In the genomic region with DNA sequence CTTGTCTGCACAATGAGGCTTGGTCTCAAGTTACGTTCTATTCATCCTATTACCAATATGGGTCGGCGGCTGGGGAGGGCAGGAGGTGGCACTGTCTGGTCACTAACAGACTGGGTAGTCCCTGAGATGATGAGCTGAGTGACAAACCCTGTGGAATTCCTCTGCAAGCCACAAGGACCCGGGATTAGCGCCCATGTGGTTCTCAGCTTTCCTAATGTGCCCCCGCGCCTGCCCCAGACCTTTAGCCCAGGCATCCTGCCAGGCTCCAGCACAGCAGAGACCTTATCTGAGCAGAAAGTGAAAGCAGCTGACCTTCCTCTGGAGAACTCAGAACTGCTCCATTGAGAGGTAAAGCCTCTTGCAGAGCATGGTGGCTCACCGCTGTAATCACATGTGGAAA, we compare ENCODE assay signal across 9 mouse cellular contexts. TPM values are rescaled to one million over a fixed set of nuclear protein-coding genes. Genes with fewer than 3 reads are reported as not detected.
DNase-seq lines count a peak whose midpoint lies in the region; ATAC-seq lines count a peak whose summit lies in the region.
"Had no signal": no experiment of that assay in that cellular context is flagged by ENCODE, and none has a peak within 500 bp of the region (broad histone marks: within the 10 kb centered on the region; RNA-seq: fewer than 3 reads in every experiment).

No protein-coding gene starts in this region.

- H3K27me3 ChIP-seq in forebrain, embryonic 11.5 days (ENCODE audit: control insufficient read depth, insufficient read depth, low read length): no peaks in the 10 kb centered on the region
- H3K27me3 ChIP-seq: midbrain, embryonic 13.5 days had no signal

- no peak overlapping the region for H3K4me2 ChIP-seq in forebrain, embryonic 11.5 days (ENCODE audit: low read depth, low read length, severe bottlenecking)
- H3K4me2 ChIP-seq: midbrain, embryonic 13.5 days had no signal

- H3K36me3 ChIP-seq in forebrain, embryonic 11.5 days (ENCODE audit: control insufficient read depth, insufficient read depth, low read length): no peaks in the 10 kb centered on the region
- H3K36me3 ChIP-seq: midbrain, embryonic 13.5 days had no signal

- H3K4me1 ChIP-seq in forebrain, embryonic 11.5 days (replicated peaks; ENCODE audit: control insufficient read depth, insufficient read depth, low read length): no peaks in the 10 kb centered on the region
- H3K4me1 ChIP-seq: midbrain, embryonic 13.5 days had no signal

- DNase-seq in urinary bladder, postnatal 14 days (ENCODE audit: low spot score): peak; percentile 16
- DNase-seq in urinary bladder, adult 2 months (ENCODE audit: low spot score): no peak
- peak; percentile 67 for DNase-seq in gastrocnemius, postnatal 10 days
- peak; percentile 86 to 88 for DNase-seq in kidney, adult 8-10 months
- no peak for DNase-seq in thymus, adult 18-20 months
- no peak for DNase-seq in forebrain, embryonic 11.5 days (ENCODE audit: low spot score)
- DNase-seq in right cerebral cortex, adult 2 months (ENCODE audit: low spot score in 2 of 2): no peak

- H3K27ac ChIP-seq in forebrain, embryonic 11.5 days (ENCODE audit: low read depth, low read length): no peak overlapping the region
- H3K27ac ChIP-seq: left cerebral cortex, adult 2 months; midbrain, embryonic 13.5 days had no signal

- no peak overlapping the region for H3K9ac ChIP-seq in forebrain, embryonic 11.5 days (ENCODE audit: low read length)
- H3K9ac ChIP-seq: midbrain, embryonic 13.5 days had no signal

- H3K4me3 ChIP-seq in forebrain, embryonic 11.5 days (ENCODE audit: low read depth, low read length): no peak overlapping the region
- H3K4me3 ChIP-seq: left cerebral cortex, adult 2 months; midbrain, embryonic 13.5 days had no signal

- no peaks in the 10 kb centered on the region for H3K9me3 ChIP-seq in forebrain, embryonic 11.5 days (ENCODE audit: control insufficient read depth, low read length)
- H3K9me3 ChIP-seq: midbrain, embryonic 13.5 days had no signal

- 69% methylated on average over 8 of the region's 8 CpGs for WGBS in forebrain, embryonic 11.5 days

- no peak for ATAC-seq in forebrain, embryonic 11.5 days (replicated peaks; ENCODE audit: low FRiP score)
- ATAC-seq: midbrain, embryonic 13.5 days had no signal

RNA-seq across cellular contexts. Expression of a gene that starts 21.0 kb away (rescaled TPM):
- polyA plus RNA-seq in urinary bladder, adult 2 months (2012; rRNA removed): 7.6 and 8.1 TPM in 2 replicates
- total RNA-seq in gastrocnemius, postnatal 10 days (2021): 1 to 10 TPM; 6.3 to 9.8 TPM
- 9.2 and 9.4 TPM in 2 replicates for polyA plus RNA-seq in forebrain, embryonic 11.5 days (2014; fragmentation: Nextera tagmentation; extraction: Ambion mirVana)

RNA-seq across cellular contexts. Expression of a gene that starts 37.1 kb away (rescaled TPM):
- 2,550 and 3,005 TPM in 2 replicates for polyA plus RNA-seq in urinary bladder, adult 2 months (2012; rRNA removed)
- total RNA-seq in gastrocnemius, postnatal 10 days (2021): 1,000 to 10,000 TPM; 3,326 to 3,432 TPM
- polyA plus RNA-seq in forebrain, embryonic 11.5 days (2014; fragmentation: Nextera tagmentation; extraction: Ambion mirVana): 889 and 1,020 TPM in 2 replicates

RNA-seq across cellular contexts. Expression of a gene that starts 53.5 kb away (rescaled TPM):
- 22.4 and 25.1 TPM in 2 replicates for polyA plus RNA-seq in urinary bladder, adult 2 months (2012; rRNA removed)
- 10 to 100 TPM; 10.6 to 12.6 TPM for total RNA-seq in gastrocnemius, postnatal 10 days (2021)
- 22.5 and 23.9 TPM in 2 replicates for polyA plus RNA-seq in forebrain, embryonic 11.5 days (2014; fragmentation: Nextera tagmentation; extraction: Ambion mirVana)

Comparison
In these comparisons a context has a peak if more than half of its experiments do, and no peak if none do; other contexts are left out.
1. DNase-seq: peak in urinary bladder, postnatal 14 days (single experiment), gastrocnemius, postnatal 10 days (single experiment) and kidney, adult 8-10 months (2 of 2); none in urinary bladder, adult 2 months (single experiment), thymus, adult 18-20 months (0 of 2), forebrain, embryonic 11.5 days (single experiment) and right cerebral cortex, adult 2 months (0 of 2).